Mouse (Mus musculus): Measurements from ENCODE around the gene Pnkd. TPM values are rescaled to one million over a fixed set of nuclear protein-coding genes. Genes with fewer than 3 reads are reported as not detected.
"Not testable (repeated sequence)": the region's sequence is repeated elsewhere in the genome, so short reads cannot be mapped to it uniquely, and the experiment has no call there.

The Pnkd gene
- polyA plus RNA-seq, 1 experiment from 2014 or later, result 125 TPM

- Histone ChIP-seq H3K27ac (ENCODE audit: low read length) (no peak overlapping the region), H3K4me1 (ENCODE audit: control insufficient read depth, insufficient read depth, low read length) (peaks cover 5% of the 10 kb centered on the region), H3K9me3 (replicated peaks; ENCODE audit: control insufficient read depth, low read length, poor library complexity, severe bottlenecking) (no peaks in the 10 kb centered on the region), H3K27me3 (ENCODE audit: control insufficient read depth, insufficient read depth, low read depth, low read length) (no peaks in the 10 kb centered on the region), H3K4me3 (ENCODE audit: low read depth, low read length) (no peak overlapping the region), H3K36me3 (ENCODE audit: control insufficient read depth, insufficient read depth, low read length) (no peaks in the 10 kb centered on the region), H3K9ac (ENCODE audit: low read depth, low read length) (no peak overlapping the region), H3K4me2 (ENCODE audit: low read length) (no peak overlapping the region)
- WGBS, result 60% methylated on average over 4 of the region's 4 CpGs
- no peak for ATAC-seq
Observed at GRCm38 (mm10) chr1:74338626-74339025, 53.9 kb downstream of the Pnkd start.

DNA sequence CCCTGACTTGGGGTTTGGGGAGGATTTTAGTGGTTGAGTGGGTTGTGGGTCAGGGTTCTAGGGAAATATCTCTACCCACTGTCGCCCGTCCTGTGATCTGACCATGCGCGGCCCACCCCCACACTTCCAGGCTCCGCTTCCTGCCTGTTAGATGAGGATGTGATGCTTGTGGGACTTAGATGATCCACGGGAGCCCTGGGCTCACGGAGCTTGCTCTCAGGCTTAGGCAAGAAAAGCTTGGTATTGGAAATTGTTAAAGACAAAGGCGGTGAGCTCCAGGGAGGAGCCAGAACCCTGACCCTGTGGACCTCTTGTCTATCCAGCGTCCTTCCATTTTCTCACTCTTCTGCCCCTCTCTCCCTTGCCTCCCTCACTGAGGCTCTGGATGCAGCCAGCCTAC lies 55.2 kb downstream of the Pnkd start:
- no peak overlapping the region for H3K4me2 ChIP-seq (ENCODE audit: low read length)

GRCm38 (mm10) chr1:74340361-74340764 lies 55.6 kb downstream of the Pnkd start:
- Histone ChIP-seq H3K27ac (ENCODE audit: low read length) (no peak overlapping the region), H3K4me2 (ENCODE audit: low read length) (no peak overlapping the region), H3K4me3 (ENCODE audit: low read depth, low read length) (no peak overlapping the region), H3K27me3 (ENCODE audit: control insufficient read depth, insufficient read depth, low read depth, low read length) (no peaks in the 10 kb centered on the region), H3K9ac (ENCODE audit: low read depth, low read length) (no peak overlapping the region), H3K9me3 (replicated peaks; ENCODE audit: control insufficient read depth, low read length, poor library complexity, severe bottlenecking) (no peaks in the 10 kb centered on the region), H3K4me1 (ENCODE audit: control insufficient read depth, insufficient read depth, low read length) (no peaks in the 10 kb centered on the region), H3K36me3 (ENCODE audit: control insufficient read depth, insufficient read depth, low read length) (no peaks in the 10 kb centered on the region)
- whole genome bisulfite sequencing, result 82% methylated on average over 6 of the region's 6 CpGs
- no peak; the same call in 1 of the 2 replicates for ATAC-seq

More for the DNA sequence above, 55.2 kb downstream of the Pnkd start:
- ATAC-seq, result no peak
- no peaks in the 10 kb centered on the region for H3K4me1 ChIP-seq (ENCODE audit: control insufficient read depth, insufficient read depth, low read length)
- no peaks in the 10 kb centered on the region for H3K9me3 ChIP-seq (replicated peaks; ENCODE audit: control insufficient read depth, low read length, poor library complexity, severe bottlenecking)
- no peak overlapping the region for H3K27ac ChIP-seq (ENCODE audit: low read length)
- no peaks in the 10 kb centered on the region for H3K27me3 ChIP-seq (ENCODE audit: control insufficient read depth, insufficient read depth, low read depth, low read length)
- H3K9ac ChIP-seq (ENCODE audit: low read depth, low read length), result no peak overlapping the region
- H3K36me3 ChIP-seq (ENCODE audit: control insufficient read depth, insufficient read depth, low read length), result no peaks in the 10 kb centered on the region
- H3K4me3 ChIP-seq (ENCODE audit: low read depth, low read length), result no peak overlapping the region
- 86% methylated on average over 9 of the region's 9 CpGs for WGBS

DNA sequence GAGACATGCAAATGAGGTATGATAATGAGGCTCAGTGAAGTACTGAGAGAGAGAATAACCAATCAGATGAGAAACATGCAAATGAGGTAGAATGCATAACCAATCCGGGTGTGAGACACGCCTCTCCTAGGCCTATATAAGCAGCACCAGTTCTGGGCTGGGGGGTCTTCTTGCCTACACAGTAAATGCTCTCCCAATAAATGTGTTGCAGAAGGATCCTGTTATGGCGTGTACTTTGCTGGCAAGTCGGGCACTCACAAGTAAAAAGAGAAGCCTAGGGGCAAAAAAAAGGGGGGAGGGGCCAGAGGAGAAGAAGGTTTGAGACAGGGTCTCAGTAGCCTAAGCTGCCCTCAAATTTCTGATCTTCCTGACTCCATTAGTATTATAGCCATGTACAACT lies 56.3 kb downstream of the Pnkd start:
- H3K27me3 ChIP-seq (ENCODE audit: control insufficient read depth, insufficient read depth, low read depth, low read length); H3K9me3 ChIP-seq (replicated peaks; ENCODE audit: control insufficient read depth, low read length, poor library complexity, severe bottlenecking); H3K4me1 ChIP-seq (ENCODE audit: control insufficient read depth, insufficient read depth, low read length); ATAC-seq; H3K36me3 ChIP-seq (ENCODE audit: control insufficient read depth, insufficient read depth, low read length); H3K27ac ChIP-seq (ENCODE audit: low read length); H3K9ac ChIP-seq (ENCODE audit: low read depth, low read length); H3K4me2 ChIP-seq (ENCODE audit: low read length); H3K4me3 ChIP-seq (ENCODE audit: low read depth, low read length): not testable (repeated sequence)
- 94% methylated on average over 4 of the region's 4 CpGs for WGBS

DNA sequence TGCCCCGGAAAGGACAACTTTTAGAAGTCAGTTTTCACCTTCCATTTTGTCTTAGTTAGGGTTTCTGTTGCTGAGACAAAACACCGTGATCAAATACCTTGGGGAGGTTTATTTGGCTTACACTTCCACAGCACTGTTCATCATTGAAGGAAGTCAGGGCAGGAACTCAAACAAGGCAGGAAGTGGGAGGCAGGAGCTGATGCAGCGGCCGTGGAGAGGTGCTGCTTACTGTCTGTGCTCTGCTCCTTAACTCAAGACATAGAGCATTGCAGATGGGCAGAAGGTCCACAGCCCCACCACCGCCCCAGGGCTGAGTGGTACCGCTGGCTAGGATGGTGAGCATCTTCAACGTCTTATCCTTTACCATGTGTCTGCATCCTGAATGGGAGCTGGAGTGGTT lies 57.2 kb downstream of the Pnkd start:
- Histone ChIP-seq H3K4me1 (ENCODE audit: control insufficient read depth, insufficient read depth, low read length) (no peaks in the 10 kb centered on the region), H3K4me2 (ENCODE audit: low read length) (no peak overlapping the region), H3K9ac (ENCODE audit: low read depth, low read length) (no peak overlapping the region), H3K27ac (ENCODE audit: low read length) (no peak overlapping the region), H3K4me3 (ENCODE audit: low read depth, low read length) (no peak overlapping the region), H3K27me3 (ENCODE audit: control insufficient read depth, insufficient read depth, low read depth, low read length) (no peaks in the 10 kb centered on the region), H3K36me3 (ENCODE audit: control insufficient read depth, insufficient read depth, low read length) (no peaks in the 10 kb centered on the region), H3K9me3 (replicated peaks; ENCODE audit: control insufficient read depth, low read length, poor library complexity, severe bottlenecking) (no peaks in the 10 kb centered on the region)
- no peak for ATAC-seq
- 91% methylated on average over 7 of the region's 7 CpGs for WGBS

DNA sequence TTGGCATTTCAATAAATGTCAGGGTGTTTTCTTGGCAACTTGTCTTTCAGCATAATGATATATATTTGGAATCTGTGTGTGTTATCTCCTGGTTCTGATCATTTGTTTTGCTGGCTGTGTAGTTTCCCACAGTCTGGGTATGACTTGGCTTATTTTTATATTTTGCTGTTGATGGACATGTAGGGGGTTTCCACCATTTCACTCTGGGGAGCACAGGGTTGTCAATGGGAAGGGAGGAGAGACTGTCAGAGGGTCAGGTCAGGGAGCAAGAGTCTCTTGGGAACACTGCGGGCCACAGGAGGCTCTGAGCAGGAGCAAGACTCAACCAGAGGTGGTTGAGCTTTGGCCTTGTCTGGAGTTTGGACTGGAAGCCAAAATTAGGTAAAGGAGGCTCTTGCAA lies 57.6 kb downstream of the Pnkd start:
- H3K27me3 ChIP-seq (ENCODE audit: control insufficient read depth, insufficient read depth, low read depth, low read length), result no peaks in the 10 kb centered on the region
- no peak overlapping the region for H3K27ac ChIP-seq (ENCODE audit: low read length)
- no peak overlapping the region for H3K4me3 ChIP-seq (ENCODE audit: low read depth, low read length)
- 95% methylated on average over 1 of the region's 1 CpGs for WGBS
- no peaks in the 10 kb centered on the region for H3K9me3 ChIP-seq (replicated peaks; ENCODE audit: control insufficient read depth, low read length, poor library complexity, severe bottlenecking)
- H3K4me1 ChIP-seq (ENCODE audit: control insufficient read depth, insufficient read depth, low read length), result no peaks in the 10 kb centered on the region
- H3K36me3 ChIP-seq (ENCODE audit: control insufficient read depth, insufficient read depth, low read length), result no peaks in the 10 kb centered on the region
- H3K9ac ChIP-seq (ENCODE audit: low read depth, low read length), result no peak overlapping the region
- no peak overlapping the region for H3K4me2 ChIP-seq (ENCODE audit: low read length)
- no peak for ATAC-seq

GRCm38 (mm10) chr1:74343161-74343560 lies 58.4 kb downstream of the Pnkd start:
- Histone ChIP-seq H3K27ac (ENCODE audit: low read length) (no peak overlapping the region), H3K9me3 (replicated peaks; ENCODE audit: control insufficient read depth, low read length, poor library complexity, severe bottlenecking) (no peaks in the 10 kb centered on the region), H3K4me1 (ENCODE audit: control insufficient read depth, insufficient read depth, low read length) (no peaks in the 10 kb centered on the region), H3K4me2 (ENCODE audit: low read length) (no peak overlapping the region), H3K27me3 (ENCODE audit: control insufficient read depth, insufficient read depth, low read depth, low read length) (no peaks in the 10 kb centered on the region), H3K36me3 (ENCODE audit: control insufficient read depth, insufficient read depth, low read length) (no peaks in the 10 kb centered on the region), H3K4me3 (ENCODE audit: low read depth, low read length) (no peak overlapping the region), H3K9ac (ENCODE audit: low read depth, low read length) (0 out of 2 replicates have a peak overlapping the region, but pooled peaks have one; percentile 25)
- no peak for ATAC-seq
- 54% methylated on average over 5 of the region's 5 CpGs for WGBS

- Histone ChIP-seq H3K9ac (ENCODE audit: low read depth, low read length) (no peak overlapping the region), H3K4me3 (ENCODE audit: low read depth, low read length) (no peak overlapping the region), H3K27ac (ENCODE audit: low read length) (no peak overlapping the region), H3K4me1 (ENCODE audit: control insufficient read depth, insufficient read depth, low read length) (no peaks in the 10 kb centered on the region), H3K9me3 (replicated peaks; ENCODE audit: control insufficient read depth, low read length, poor library complexity, severe bottlenecking) (no peaks in the 10 kb centered on the region), H3K27me3 (ENCODE audit: control insufficient read depth, insufficient read depth, low read depth, low read length) (no peaks in the 10 kb centered on the region), H3K4me2 (ENCODE audit: low read length) (no peak overlapping the region), H3K36me3 (ENCODE audit: control insufficient read depth, insufficient read depth, low read length) (no peaks in the 10 kb centered on the region)
- ATAC-seq, result no peak
- WGBS, result 74% methylated on average over 11 of the region's 11 CpGs
Observed at GRCm38 (mm10) chr1:74344163-74344916, 59.6 kb downstream of the Pnkd start.

GRCm38 (mm10) chr1:74351185-74351769 lies 66.5 kb downstream of the Pnkd start:
- H3K4me1 ChIP-seq (ENCODE audit: control insufficient read depth, insufficient read depth, low read length), result no peaks in the 10 kb centered on the region

More at GRCm38 (mm10) chr1:74351185-74351769, 66.5 kb downstream of the Pnkd start:
- Histone ChIP-seq H3K27me3 (ENCODE audit: control insufficient read depth, insufficient read depth, low read depth, low read length) (no peaks in the 10 kb centered on the region), H3K36me3 (ENCODE audit: control insufficient read depth, insufficient read depth, low read length) (peaks cover 9% of the 10 kb centered on the region; the same call in 1 of the 2 replicates), H3K27ac (ENCODE audit: low read length) (no peak overlapping the region), H3K4me3 (ENCODE audit: low read depth, low read length) (no peak overlapping the region), H3K9me3 (replicated peaks; ENCODE audit: control insufficient read depth, low read length, poor library complexity, severe bottlenecking) (no peaks in the 10 kb centered on the region), H3K4me2 (ENCODE audit: low read length) (no peak overlapping the region), H3K9ac (ENCODE audit: low read depth, low read length) (no peak overlapping the region)
- ATAC-seq, result no peak
- 91% methylated on average over 13 of the region's 13 CpGs for WGBS

All from midbrain, embryonic 16.5 days (tissue).